Mouse (Mus musculus) left cerebral cortex, adult 8-10 months (tissue): Measurements from ENCODE around the gene Slain2. TPM values are rescaled to one million over a fixed set of nuclear protein-coding genes. Genes with fewer than 3 reads are reported as not detected.
"Not testable (repeated sequence)": the region's sequence is repeated elsewhere in the genome, so short reads cannot be mapped to it uniquely, and the experiment has no call there.

Experiments used
- DNase-seq, 2 experiments: peaks; one replicate each; pipeline ENCODE4 v3.0.0; 2022; ENCODE audit warnings: low spot score in 2 of 2
- total RNA-seq, 4 experiments: library from RNA; stranded (reverse); gene quantifications; 2 replicates each; pipeline ENCODE4 v1.2.4; 2022

Slain2 gene
- total RNA-seq, 4 experiments from 2014 or later: 22.9 to 30.2 (median 24.6) TPM

- not testable (repeated sequence) for DNase-seq
Observed at GRCm38 (mm10) chr5:73011806-73012205, 97.7 kb downstream of the Slain2 start.

- DNase-seq: not testable (repeated sequence)
Observed at GRCm38 (mm10) chr5:73012884-73013610, 98.9 kb downstream of the Slain2 start.

- not testable (repeated sequence) for DNase-seq
Observed at GRCm38 (mm10) chr5:73013611-73014287, 99.6 kb downstream of the Slain2 start.

GRCm38 (mm10) chr5:73014745-73015144 lies 100.6 kb downstream of the Slain2 start:
- no peak for DNase-seq

GRCm38 (mm10) chr5:73023801-73024200 lies 109.7 kb downstream of the Slain2 start:
- no peak for DNase-seq

Other genes with a start within 250 kb of the Slain2 start
- under 1 TPM in 3 of 4 experiments, not detected in 1; 0.17 to 0.58 (median 0.34) TPM for gene Txk, start 161.5 kb upstream of the Slain2 start, total RNA-seq
- 1 to 10 TPM; 2.4 to 6.6 (median 3.9) TPM for gene Tec, start 45.8 kb upstream of the Slain2 start, total RNA-seq
- gene Gm10135, start 60.4 kb downstream of the Slain2 start, total RNA-seq: not detected
- 1 to 10 TPM; 4.0 to 5.2 (median 4.6) TPM for gene Slc10a4, start 92.6 kb downstream of the Slain2 start, total RNA-seq